Mouse (Mus musculus) central nervous system, embryonic 14 days (tissue): ENCODE results near the gene Lrrc28. TPM values are rescaled to one million over a fixed set of nuclear protein-coding genes. Genes with fewer than 3 reads are reported as not detected.

Source experiments
- polyA plus RNA-seq: library from polyadenylated mRNA; depleted of rRNA; stranded (reverse); fragments of >200 nt; gene quantifications from 2 replicates; pipeline ENCODE4 v1.2.3, GENCODE M21; 2012; rRNA removed

Gene Lrrc28
- polyA plus RNA-seq: 39.6 and 44.0 TPM in 2 replicates

DNA sequence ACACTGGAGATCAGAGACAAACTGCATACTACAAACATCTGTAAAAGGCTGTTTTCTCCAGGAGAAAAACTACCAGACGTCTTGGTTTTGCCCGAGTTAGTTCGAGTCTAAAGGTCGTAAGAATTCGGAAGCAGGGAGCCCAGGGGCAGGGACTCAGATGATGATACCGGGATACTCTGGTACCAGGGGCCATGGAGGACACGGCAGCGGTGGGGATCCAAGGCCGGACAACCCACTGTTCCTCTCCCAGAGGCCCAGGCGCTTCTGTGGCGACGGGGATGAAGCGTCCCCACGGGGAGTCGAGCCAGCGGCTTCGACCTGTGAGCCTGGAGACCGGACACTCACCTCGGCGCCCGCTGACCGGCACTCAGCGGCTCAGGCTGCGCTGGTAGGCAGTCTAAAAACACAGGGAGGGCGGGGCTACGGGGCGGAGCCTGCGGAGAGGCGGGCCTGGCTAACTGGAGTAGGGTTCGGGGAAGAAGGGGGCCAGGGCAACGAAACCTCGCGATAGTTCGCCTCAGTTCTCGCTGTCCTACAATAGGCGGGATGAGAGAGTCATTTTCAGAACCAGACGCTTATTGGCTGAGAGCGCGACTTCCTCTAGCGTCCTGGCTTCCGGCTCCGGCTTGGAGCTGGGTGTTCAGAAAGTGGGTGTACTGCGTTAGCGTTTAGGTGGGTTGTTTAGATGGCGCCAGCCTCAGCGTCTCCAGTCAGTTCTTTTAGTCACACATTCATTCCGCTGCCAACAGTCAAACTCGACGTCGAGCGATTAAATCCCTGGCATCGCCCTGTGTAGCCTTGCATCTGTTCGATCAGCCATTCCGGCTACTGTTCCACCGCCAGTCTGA, at the start of gene Lrrc28:
Lrrc28 (minus strand) TSS at position 436 of the 848 bp plus-strand sequence.

GRCm38 (mm10) chr7:67647277-67647676, 2.2 kb upstream of the Lrrc28 start, which contains the start of gene Ttc23:
TSS of gene Ttc23 (plus strand) at chr7:67647410.

Other genes starting within 250 kb of the Lrrc28 start
- gene Ttc23, start 2.1 kb upstream of the Lrrc28 start, polyA plus RNA-seq: 15.9 and 16.6 TPM in 2 replicates
- gene Synm, start 114.5 kb upstream of the Lrrc28 start, polyA plus RNA-seq: 2.4 and 3.5 TPM in 2 replicates